Mouse (Mus musculus): ENCODE measurements around the gene Wiz.

GRCm38 (mm10) chr17:32416771-32417170, 27.5 kb upstream of the Wiz start:
- TF ChIP-seq CTCF (IDR thresholded peaks at IDR 0.05; ENCODE audit: control insufficient read depth, insufficient read depth, insufficient replicate concordance, low read depth, low read length) (no peak), POLR2A (IDR thresholded peaks at IDR 0.05; ENCODE audit: control insufficient read depth, low read depth, low read length) (no peak)
